Mouse (Mus musculus): ENCODE data around the gene Ctxn1. TPM values are rescaled to one million over a fixed set of nuclear protein-coding genes. Genes with fewer than 3 reads are reported as not detected.
A peak's percentile ranks its signal among the peaks of the same experiment; 100 is the strongest.
"Not testable (repeated sequence)": the region's sequence is repeated elsewhere in the genome, so short reads cannot be mapped to it uniquely, and the experiment has no call there.

The Ctxn1 gene
- polyA plus RNA-seq, 1 experiment from 2014 or later, result 236 TPM

GRCm38 (mm10) chr8:4267627-4268026, 8.6 kb upstream of the Ctxn1 start:
- Histone ChIP-seq H3K9ac (ENCODE audit: low read length) (no peak overlapping the region), H3K36me3 (ENCODE audit: control insufficient read depth, insufficient read depth, low read length) (peaks cover 93% of the 10 kb centered on the region), H3K4me3 (ENCODE audit: low read depth, low read length) (no peak overlapping the region), H3K9me3 (replicated peaks; ENCODE audit: control insufficient read depth, low read length) (no peaks in the 10 kb centered on the region), H3K27ac (ENCODE audit: low read depth, low read length) (no peak overlapping the region), H3K4me2 (ENCODE audit: low read length) (no peak overlapping the region), H3K27me3 (replicated peaks; ENCODE audit: control insufficient read depth, insufficient read depth, low read length) (no peaks in the 10 kb centered on the region), H3K4me1 (ENCODE audit: control insufficient read depth, insufficient read depth, low read length) (no peaks in the 10 kb centered on the region)
- ATAC-seq, result peak; percentile 61; the same call in 1 of the 2 replicates
- DNase-seq (ENCODE audit: low spot score), result no peak
- 76% methylated on average over 15 of the region's 15 CpGs for WGBS

DNA sequence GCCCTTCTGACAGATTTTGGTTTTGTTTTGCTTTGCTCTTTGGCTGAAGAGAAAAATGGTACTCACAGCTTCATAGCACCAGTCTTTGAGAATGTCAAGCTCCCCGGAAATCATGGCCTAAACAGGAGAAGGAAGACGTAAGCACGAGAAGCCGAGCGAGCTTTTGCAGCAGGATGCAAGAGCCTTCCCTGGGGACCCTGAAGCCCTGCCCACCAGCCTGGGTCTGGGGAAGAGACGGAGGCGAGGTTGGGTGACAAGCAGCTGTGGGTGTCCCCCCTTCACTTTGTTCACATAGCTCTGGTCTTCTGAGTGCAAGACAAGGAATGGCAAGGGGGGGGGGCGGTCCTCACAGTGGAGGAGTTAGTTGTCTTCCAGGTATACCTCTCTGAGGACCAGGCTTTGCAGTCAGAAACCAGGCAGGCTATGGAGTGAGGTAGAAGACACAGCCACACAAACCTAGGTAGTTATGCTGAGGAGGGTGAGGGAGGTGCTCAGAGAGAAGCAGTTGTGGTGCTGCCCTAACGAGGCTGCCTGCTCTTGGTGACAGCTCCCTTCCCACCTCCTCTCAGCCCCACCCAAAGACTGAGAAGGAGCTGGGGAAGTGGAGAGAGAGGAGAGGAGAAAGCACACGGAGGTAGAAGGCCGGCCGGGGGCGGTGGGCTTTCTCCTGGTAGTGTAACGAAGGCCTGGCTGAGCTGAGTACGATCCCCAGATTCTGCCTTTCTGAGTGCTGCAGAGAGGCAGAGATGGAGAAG, 6.3 kb upstream of the Ctxn1 start:
- ATAC-seq (no peak), DNase-seq (ENCODE audit: low spot score) (no peak)
- H3K36me3 ChIP-seq (ENCODE audit: control insufficient read depth, insufficient read depth, low read length), result peaks cover 96% of the 10 kb centered on the region
- H3K27me3 ChIP-seq (replicated peaks; ENCODE audit: control insufficient read depth, insufficient read depth, low read length), result no peaks in the 10 kb centered on the region
- no peak overlapping the region for H3K4me2 ChIP-seq (ENCODE audit: low read length)
- H3K9ac ChIP-seq (ENCODE audit: low read length), result no peak overlapping the region
- H3K4me3 ChIP-seq (ENCODE audit: low read depth, low read length), result no peak overlapping the region
- WGBS, result 91% methylated on average over 15 of the region's 15 CpGs
- no peaks in the 10 kb centered on the region for H3K4me1 ChIP-seq (ENCODE audit: control insufficient read depth, insufficient read depth, low read length)
- H3K9me3 ChIP-seq (replicated peaks; ENCODE audit: control insufficient read depth, low read length), result no peaks in the 10 kb centered on the region
- H3K27ac ChIP-seq (ENCODE audit: low read depth, low read length), result no peak overlapping the region

DNA sequence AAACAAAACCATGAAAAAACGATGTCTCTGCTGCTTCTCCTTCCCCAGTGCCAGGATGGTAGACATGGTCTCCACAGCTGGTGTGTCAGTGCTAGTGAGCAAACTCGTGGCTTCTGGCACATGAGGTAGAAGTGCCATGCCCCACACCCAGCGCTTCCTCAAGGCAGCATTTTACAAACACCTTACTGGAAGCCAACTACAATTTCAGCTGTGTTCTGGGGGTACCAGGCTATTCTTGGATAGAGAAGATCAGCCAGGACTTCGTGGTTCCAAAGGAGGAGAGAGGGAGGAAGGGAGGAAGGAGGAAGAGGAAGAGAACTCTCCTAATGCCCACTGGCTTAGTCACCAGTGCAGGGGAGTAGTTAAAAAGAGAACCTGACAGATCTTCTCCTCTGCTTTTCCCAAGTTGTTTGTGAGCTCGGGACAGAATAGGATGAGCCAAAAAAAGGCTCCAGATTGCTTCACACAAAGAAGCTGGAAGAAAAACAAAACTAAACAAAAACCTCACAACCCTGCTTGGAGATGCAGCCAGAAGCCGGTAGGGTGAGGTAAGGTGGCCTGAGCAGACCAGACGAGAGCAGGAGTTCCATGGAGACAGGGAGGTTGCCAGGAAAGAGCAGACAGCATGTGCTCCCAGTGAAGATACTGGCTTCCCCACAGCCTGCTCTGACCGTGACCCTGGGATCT, 4.2 kb upstream of the Ctxn1 start:
- ATAC-seq (no peak), DNase-seq (ENCODE audit: low spot score) (no peak)
- H3K27me3 ChIP-seq (replicated peaks; ENCODE audit: control insufficient read depth, insufficient read depth, low read length), result no peaks in the 10 kb centered on the region
- no peak overlapping the region for H3K4me2 ChIP-seq (ENCODE audit: low read length)
- H3K4me3 ChIP-seq (ENCODE audit: low read depth, low read length), result no peak overlapping the region
- H3K9me3 ChIP-seq (replicated peaks; ENCODE audit: control insufficient read depth, low read length), result no peaks in the 10 kb centered on the region
- 0 out of 2 replicates have a peak, but pooled peaks cover 3% of the 10 kb centered on the region for H3K4me1 ChIP-seq (ENCODE audit: control insufficient read depth, insufficient read depth, low read length)
- 90% methylated on average over 8 of the region's 8 CpGs for WGBS
- peaks cover 83% of the 10 kb centered on the region for H3K36me3 ChIP-seq (ENCODE audit: control insufficient read depth, insufficient read depth, low read length)
- no peak overlapping the region for H3K27ac ChIP-seq (ENCODE audit: low read depth, low read length)
- no peak overlapping the region for H3K9ac ChIP-seq (ENCODE audit: low read length)

DNA sequence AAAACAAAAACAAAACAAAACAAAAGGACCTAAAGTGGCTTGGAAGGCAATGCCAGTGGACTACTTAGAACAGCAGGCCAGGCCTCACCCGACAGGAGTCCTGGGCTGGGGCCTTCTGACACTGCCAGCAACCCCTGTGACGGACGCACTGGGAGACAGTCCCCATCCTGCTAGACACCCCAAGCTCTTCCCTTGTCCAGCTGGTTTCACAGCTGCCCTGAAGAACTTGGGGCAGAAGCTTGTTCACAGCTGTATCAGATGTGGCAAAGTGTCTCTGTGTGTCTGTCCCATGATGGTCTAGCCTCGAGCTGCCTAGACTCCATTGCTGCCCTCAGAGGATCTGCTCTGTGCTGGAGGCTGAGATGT, 714 bp upstream of the Ctxn1 start:
- WGBS, result 73% methylated on average over 4 of the region's 4 CpGs
- Histone ChIP-seq H3K4me1 (ENCODE audit: control insufficient read depth, insufficient read depth, low read length) (peaks cover 18% of the 10 kb centered on the region), H3K9me3 (replicated peaks; ENCODE audit: control insufficient read depth, low read length) (no peaks in the 10 kb centered on the region), H3K36me3 (ENCODE audit: control insufficient read depth, insufficient read depth, low read length) (peaks cover 78% of the 10 kb centered on the region), H3K4me3 (ENCODE audit: low read depth, low read length) (no peak overlapping the region), H3K27me3 (replicated peaks; ENCODE audit: control insufficient read depth, insufficient read depth, low read length) (no peaks in the 10 kb centered on the region), H3K27ac (ENCODE audit: low read depth, low read length) (peak overlapping the region; percentile 97), H3K4me2 (ENCODE audit: low read length) (peak overlapping the region; percentile 74; the same call in 1 of the 2 replicates), H3K9ac (ENCODE audit: low read length) (peak overlapping the region; percentile 96; the same call in 1 of the 2 replicates)
- ATAC-seq (no peak), DNase-seq (ENCODE audit: low spot score) (no peak)

GRCm38 (mm10) chr8:4258678-4259077, 396 bp downstream of the Ctxn1 start:
- H3K4me2 ChIP-seq (ENCODE audit: low read length), result peak overlapping the region; percentile 74
- DNase-seq (ENCODE audit: low spot score), result no peak
- peak; percentile 75 for ATAC-seq
- WGBS, result under 1% methylated on average over 31 of the region's 32 CpGs
- H3K27ac ChIP-seq (ENCODE audit: low read depth, low read length), result peak overlapping the region; percentile 97
- H3K36me3 ChIP-seq (ENCODE audit: control insufficient read depth, insufficient read depth, low read length), result peaks cover 72% of the 10 kb centered on the region
- H3K4me1 ChIP-seq (ENCODE audit: control insufficient read depth, insufficient read depth, low read length), result peaks cover 25% of the 10 kb centered on the region
- H3K9me3 ChIP-seq (replicated peaks; ENCODE audit: control insufficient read depth, low read length), result no peaks in the 10 kb centered on the region
- H3K27me3 ChIP-seq (replicated peaks; ENCODE audit: control insufficient read depth, insufficient read depth, low read length), result no peaks in the 10 kb centered on the region
- H3K9ac ChIP-seq (ENCODE audit: low read length), result peak overlapping the region; percentile 96
- H3K4me3 ChIP-seq (ENCODE audit: low read depth, low read length), result peak overlapping the region; percentile 93

DNA sequence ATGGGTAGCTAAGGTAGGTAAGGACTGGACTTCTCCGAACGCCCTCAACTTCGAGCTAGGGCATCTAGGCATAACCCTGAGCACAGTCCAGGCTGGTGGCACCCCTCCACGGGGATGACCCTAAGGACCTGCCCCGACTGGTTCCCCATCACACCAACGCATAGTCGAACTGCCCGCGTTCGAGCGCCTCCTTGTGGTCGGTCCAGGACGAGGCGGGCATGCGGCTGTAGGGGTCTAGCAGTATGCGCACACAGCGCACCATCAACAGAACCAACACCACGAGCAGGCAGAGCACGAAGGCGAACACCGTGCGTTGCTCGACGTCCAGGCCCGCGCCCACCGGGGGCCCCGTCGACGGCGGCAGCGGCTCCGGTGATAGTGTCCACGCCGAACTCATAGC, 841 bp downstream of the Ctxn1 start:
- Histone ChIP-seq H3K27me3 (replicated peaks; ENCODE audit: control insufficient read depth, insufficient read depth, low read length) (no peaks in the 10 kb centered on the region), H3K4me2 (ENCODE audit: low read length) (peak overlapping the region; percentile 74), H3K9ac (ENCODE audit: low read length) (peak overlapping the region; percentile 96), H3K36me3 (ENCODE audit: control insufficient read depth, insufficient read depth, low read length) (peaks cover 68% of the 10 kb centered on the region), H3K27ac (ENCODE audit: low read depth, low read length) (peak overlapping the region; percentile 97), H3K4me3 (ENCODE audit: low read depth, low read length) (peak overlapping the region; percentile 93), H3K9me3 (replicated peaks; ENCODE audit: control insufficient read depth, low read length) (no peaks in the 10 kb centered on the region), H3K4me1 (ENCODE audit: control insufficient read depth, insufficient read depth, low read length) (peaks cover 25% of the 10 kb centered on the region)
- WGBS, result 2% methylated on average over 35 of the region's 35 CpGs
- ATAC-seq (peak; percentile 71), DNase-seq (ENCODE audit: low spot score) (peak; percentile 84)

- Histone ChIP-seq H3K4me3 (ENCODE audit: low read depth, low read length) (peak overlapping the region; percentile 93), H3K36me3 (ENCODE audit: control insufficient read depth, insufficient read depth, low read length) (peaks cover 60% of the 10 kb centered on the region), H3K9ac (ENCODE audit: low read length) (peak overlapping the region; percentile 96), H3K9me3 (replicated peaks; ENCODE audit: control insufficient read depth, low read length) (no peaks in the 10 kb centered on the region), H3K4me1 (ENCODE audit: control insufficient read depth, insufficient read depth, low read length) (peaks cover 25% of the 10 kb centered on the region), H3K27me3 (replicated peaks; ENCODE audit: control insufficient read depth, insufficient read depth, low read length) (no peaks in the 10 kb centered on the region), H3K4me2 (ENCODE audit: low read length) (peak overlapping the region; percentile 74), H3K27ac (ENCODE audit: low read depth, low read length) (peak overlapping the region; percentile 97)
- WGBS, result 70% methylated on average over 4 of the region's 4 CpGs
- ATAC-seq (no peak), DNase-seq (ENCODE audit: low spot score) (no peak)
These were observed 1.7 kb downstream of the Ctxn1 start for GRCm38 (mm10) chr8:4257350-4257749.

- H3K36me3 ChIP-seq (ENCODE audit: control insufficient read depth, insufficient read depth, low read length), result peaks cover 55% of the 10 kb centered on the region
- ATAC-seq, result no peak
- H3K27me3 ChIP-seq (replicated peaks; ENCODE audit: control insufficient read depth, insufficient read depth, low read length), result no peaks in the 10 kb centered on the region
- peaks cover 25% of the 10 kb centered on the region for H3K4me1 ChIP-seq (ENCODE audit: control insufficient read depth, insufficient read depth, low read length)
- H3K4me3 ChIP-seq (ENCODE audit: low read depth, low read length), result peak overlapping the region; percentile 93
- no peaks in the 10 kb centered on the region for H3K9me3 ChIP-seq (replicated peaks; ENCODE audit: control insufficient read depth, low read length)
- H3K4me2 ChIP-seq (ENCODE audit: low read length), result peak overlapping the region; percentile 74
- H3K27ac ChIP-seq (ENCODE audit: low read depth, low read length), result peak overlapping the region; percentile 97; the same call in 1 of the 2 replicates
- DNase-seq (ENCODE audit: low spot score), result peak; percentile 46
- H3K9ac ChIP-seq (ENCODE audit: low read length), result peak overlapping the region; percentile 96
- 48% methylated on average over 4 of the region's 4 CpGs for WGBS
These were observed 2.2 kb downstream of the Ctxn1 start for GRCm38 (mm10) chr8:4256911-4257310.

- H3K9ac ChIP-seq (ENCODE audit: low read length); DNase-seq (ENCODE audit: low spot score); ATAC-seq; H3K4me2 ChIP-seq (ENCODE audit: low read length); H3K4me3 ChIP-seq (ENCODE audit: low read depth, low read length); H3K27me3 ChIP-seq (replicated peaks; ENCODE audit: control insufficient read depth, insufficient read depth, low read length); H3K9me3 ChIP-seq (replicated peaks; ENCODE audit: control insufficient read depth, low read length); H3K27ac ChIP-seq (ENCODE audit: low read depth, low read length): not testable (repeated sequence)
- H3K36me3 ChIP-seq (ENCODE audit: control insufficient read depth, insufficient read depth, low read length), result peaks cover 43% of the 10 kb centered on the region
- peaks cover 25% of the 10 kb centered on the region for H3K4me1 ChIP-seq (ENCODE audit: control insufficient read depth, insufficient read depth, low read length)
- 89% methylated on average over 7 of the region's 7 CpGs for WGBS
These were observed 3.6 kb downstream of the Ctxn1 start for GRCm38 (mm10) chr8:4255471-4255870.

All from forebrain, embryonic 14.5 days (tissue).